Mouse (Mus musculus): ENCODE measurements at regions not wholly inside any gene's neighbourhood (a gene's known extent, or its start where the extent isn't known, plus 50 kb on each side); places are given as distances from the start of the nearest gene placed in this dataset.

DNA sequence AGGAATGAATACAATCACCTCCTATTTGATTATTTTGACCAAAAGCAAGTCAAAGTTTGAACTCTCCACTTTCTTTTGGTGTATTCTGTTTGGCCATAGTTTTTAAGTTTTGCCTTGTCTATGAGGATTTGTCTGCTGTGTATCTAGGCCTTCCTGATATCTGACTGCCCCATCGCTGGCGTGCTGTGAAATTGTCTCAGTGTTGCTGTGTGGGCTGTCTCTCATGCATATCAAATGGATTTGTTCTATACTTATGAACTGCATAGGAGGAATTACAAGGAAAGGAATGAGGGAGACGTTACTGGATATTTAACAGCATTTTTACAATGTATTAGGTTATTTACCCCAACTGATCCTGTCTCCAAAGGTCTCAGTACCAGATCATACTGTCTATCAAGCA, 1003.5 kb downstream of the Cdh11 start:
- TF ChIP-seq CTCF (IDR thresholded peaks at IDR 0.05): no peak
- no peak for TF ChIP-seq POLR2A (IDR thresholded peaks at IDR 0.05; ENCODE audit: insufficient read depth, low read depth, low read length)
